Mouse (Mus musculus) liver, embryonic 16.5 days (tissue): ENCODE measurements around the gene Rpl13. TPM values are rescaled to one million over a fixed set of nuclear protein-coding genes. Genes with fewer than 3 reads are reported as not detected.

Experiments
- ATAC-seq: fragments of 200-750 bp; cut with Nextera tagmentation; 2 replicates; pipeline ENCODE4 v1.8.0; 2017; ENCODE audit warnings: low read depth, mild to moderate bottlenecking, moderate number of reproducible peaks, moderate library complexity
- H3K27ac ChIP-seq: fragments of 300-500 bp; sonication (generic); 2 replicates; pipeline ENCODE4 v1.5.1; 2014; ENCODE audit warnings: mild to moderate bottlenecking, low read length
- H3K27me3 ChIP-seq: fragments of 300-500 bp; sonication (generic); 2 replicates; pipeline ENCODE4 v1.6.1; 2014; ENCODE audit warnings: low read depth, low read length, mixed read lengths; ENCODE audit not compliant: control insufficient read depth, insufficient read depth
- H3K36me3 ChIP-seq: fragments of 300-500 bp; sonication (generic); 2 replicates; pipeline ENCODE4 v1.6.1; 2014; ENCODE audit warnings: mild to moderate bottlenecking; ENCODE audit not compliant: control insufficient read depth, insufficient read depth
- H3K4me1 ChIP-seq: fragments of 300-500 bp; sonication (generic); 2 replicates; pipeline ENCODE4 v1.6.1; 2014; ENCODE audit warnings: low read depth, low read length, mixed read lengths; ENCODE audit not compliant: control insufficient read depth
- H3K4me2 ChIP-seq: fragments of 300-500 bp; sonication (generic); 2 replicates; pipeline ENCODE4 v1.6.1; 2014; ENCODE audit warnings: low read depth, low read length, mixed read lengths
- H3K4me3 ChIP-seq: fragments of 300-500 bp; sonication (generic); 2 replicates; pipeline ENCODE4 v1.5.1; 2014; ENCODE audit warnings: low read depth, mild to moderate bottlenecking, low read length
- H3K9ac ChIP-seq: fragments of 300-500 bp; sonication (generic); 2 replicates; pipeline ENCODE4 v1.6.1; 2014; ENCODE audit warnings: low read depth, low read length
- H3K9me3 ChIP-seq: fragments of 300-500 bp; sonication (generic); replicated peaks from 2 replicates; pipeline ENCODE4 v1.6.1; 2016; ENCODE audit warnings: low read length; ENCODE audit not compliant: control insufficient read depth
- WGBS: fragments of 180-500 bp; shearing (Covaris S2); extraction: QIAGEN DNeasy Blood & Tissue Kit; methylation state at CpG from one replicate; pipeline ENCODE4 v1.1.7; 2014; ENCODE audit not compliant: insufficient replicate concordance; 5-methylcytosine and 5-hydroxymethylcytosine counted together
- polyA plus RNA-seq: library from polyadenylated mRNA; unstranded; fragments of >200 nt; fragmentation: Nextera tagmentation; extraction: Ambion mirVana; gene quantifications from 2 replicates; pipeline ENCODE4 v1.2.1, GENCODE M21; 2015

Rpl13 gene
- polyA plus RNA-seq, 1 experiment from 2014 or later = 732 TPM

- peak overlapping the region; percentile 13; the same call in 1 of the 2 replicates for H3K27ac ChIP-seq
- 72% methylated on average over 6 of the region's 6 CpGs for WGBS
- peak overlapping the region; percentile 83 for H3K4me3 ChIP-seq
- H3K4me2 ChIP-seq = peak overlapping the region; percentile 83
- peak overlapping the region; percentile 79 for H3K9ac ChIP-seq
- H3K9me3 ChIP-seq = no peaks in the 10 kb centered on the region
- no peak for ATAC-seq
- H3K4me1 ChIP-seq = peaks cover 12% of the 10 kb centered on the region
- H3K36me3 ChIP-seq = peaks cover 21% of the 10 kb centered on the region
- H3K27me3 ChIP-seq = no peaks in the 10 kb centered on the region
Measured at GRCm38 (mm10) chr8:123104046-123104767, 2.1 kb downstream of the Rpl13 start.

DNA sequence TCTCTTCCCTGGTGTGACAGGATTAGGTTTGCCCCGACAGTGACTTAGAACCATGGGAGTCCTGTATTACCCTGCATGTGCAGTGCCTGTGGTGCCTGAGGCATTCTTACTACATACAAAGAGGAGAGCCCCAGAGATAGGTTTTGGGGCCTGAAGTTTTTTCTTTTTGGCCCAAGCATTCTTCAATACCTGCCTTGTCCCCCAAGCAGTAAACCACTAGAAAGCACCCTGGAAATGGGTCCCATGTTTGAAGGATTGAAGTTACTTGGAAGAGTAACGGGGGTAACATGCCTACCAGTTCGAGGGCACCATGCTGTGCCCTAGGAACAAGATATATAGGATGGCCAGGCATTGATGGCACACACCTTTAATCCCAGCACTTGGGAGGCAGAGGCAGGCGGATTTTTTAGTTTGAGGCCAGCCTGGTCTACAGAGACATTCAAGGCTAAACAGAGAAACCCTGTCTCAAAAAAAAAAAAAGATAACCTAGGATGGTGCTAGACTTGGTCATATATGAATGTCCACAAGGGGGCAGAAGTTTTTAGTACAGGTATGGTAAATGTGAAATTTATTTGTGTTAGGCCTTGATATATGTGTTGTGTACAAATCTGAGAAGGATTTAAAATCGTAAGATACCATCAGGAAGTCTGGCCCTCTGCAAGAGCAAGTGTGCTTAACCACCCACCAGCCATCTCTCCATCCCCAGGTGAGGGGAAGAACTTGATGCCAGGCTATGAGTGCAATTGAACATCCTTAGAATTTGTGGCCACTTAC is 3.6 kb downstream of the Rpl13 start:
- Histone ChIP-seq H3K27ac (no peak overlapping the region), H3K4me2 (no peak overlapping the region), H3K9me3 (no peaks in the 10 kb centered on the region), H3K4me3 (no peak overlapping the region), H3K9ac (no peak overlapping the region), H3K4me1 (peaks cover 13% of the 10 kb centered on the region), H3K27me3 (no peaks in the 10 kb centered on the region), H3K36me3 (peaks cover 21% of the 10 kb centered on the region)
- 50% methylated on average over 5 of the region's 5 CpGs for WGBS
- no peak for ATAC-seq

- Histone ChIP-seq H3K4me2 (no peak overlapping the region), H3K9me3 (no peaks in the 10 kb centered on the region), H3K4me1 (peaks cover 13% of the 10 kb centered on the region), H3K27ac (no peak overlapping the region), H3K4me3 (no peak overlapping the region), H3K9ac (no peak overlapping the region), H3K36me3 (peaks cover 21% of the 10 kb centered on the region), H3K27me3 (no peaks in the 10 kb centered on the region)
- WGBS = 32% methylated on average over 2 of the region's 2 CpGs
- no peak for ATAC-seq
Measured at GRCm38 (mm10) chr8:123106531-123106930, 4.4 kb downstream of the Rpl13 start.

GRCm38 (mm10) chr8:123108010-123108409 is 5.9 kb downstream of the Rpl13 start:
- WGBS = 48% methylated on average over 1 of the region's 1 CpGs
- Histone ChIP-seq H3K27ac (no peak overlapping the region), H3K4me2 (no peak overlapping the region), H3K4me3 (no peak overlapping the region), H3K27me3 (no peaks in the 10 kb centered on the region), H3K9me3 (no peaks in the 10 kb centered on the region), H3K9ac (no peak overlapping the region), H3K4me1 (peaks cover 11% of the 10 kb centered on the region), H3K36me3 (peaks cover 21% of the 10 kb centered on the region)
- no peak for ATAC-seq

DNA sequence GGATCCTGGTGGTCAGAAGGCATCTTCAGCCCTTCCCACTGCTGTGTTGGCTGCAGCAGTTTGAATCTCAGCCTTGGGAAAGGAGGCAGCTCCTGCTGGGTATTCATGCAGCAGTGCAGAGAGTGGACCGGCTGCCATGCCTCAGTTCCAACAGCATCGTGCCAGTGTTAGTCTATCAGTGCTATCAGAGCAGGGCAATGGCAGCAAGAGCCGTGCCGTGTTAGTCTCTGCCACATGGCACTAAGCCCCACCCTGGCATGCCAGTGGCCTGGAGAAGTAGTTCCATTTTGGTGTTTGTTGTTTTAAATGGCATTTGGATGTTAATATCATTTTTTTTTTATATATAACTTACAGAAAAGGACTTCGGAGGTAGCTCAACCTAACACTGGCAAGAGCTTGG is 6.8 kb downstream of the Rpl13 start:
- H3K4me3 ChIP-seq = no peak overlapping the region
- peaks cover 13% of the 10 kb centered on the region for H3K36me3 ChIP-seq
- peaks cover 6% of the 10 kb centered on the region for H3K4me1 ChIP-seq
- H3K9ac ChIP-seq = no peak overlapping the region
- ATAC-seq = no peak
- H3K4me2 ChIP-seq = no peak overlapping the region
- WGBS = 62% methylated on average over 5 of the region's 5 CpGs
- H3K27ac ChIP-seq = no peak overlapping the region
- H3K9me3 ChIP-seq = no peaks in the 10 kb centered on the region
- H3K27me3 ChIP-seq = no peaks in the 10 kb centered on the region

DNA sequence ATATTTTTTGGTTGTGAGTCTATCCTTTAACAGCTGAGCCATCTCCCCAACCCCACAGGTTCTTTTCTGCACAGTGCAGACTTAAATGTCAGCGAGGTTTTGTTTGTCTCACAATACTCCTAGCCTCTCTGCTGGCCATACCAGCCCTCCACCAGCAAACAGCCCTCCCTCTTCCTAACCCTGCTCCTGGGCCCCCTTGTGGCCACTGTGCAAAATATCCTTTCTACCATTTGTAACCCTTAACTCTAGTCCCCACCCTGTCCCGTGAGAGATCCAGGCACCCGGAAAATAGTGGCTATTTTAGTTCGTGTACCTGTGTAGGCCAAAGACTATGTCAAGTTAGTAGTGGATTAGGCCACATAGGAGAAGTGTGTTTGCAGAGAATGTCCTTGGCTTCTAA is 8.5 kb downstream of the Rpl13 start:
- whole genome bisulfite sequencing = 4% methylated on average over 4 of the region's 4 CpGs
- no peaks in the 10 kb centered on the region for H3K36me3 ChIP-seq
- ATAC-seq = peak; percentile 65

DNA sequence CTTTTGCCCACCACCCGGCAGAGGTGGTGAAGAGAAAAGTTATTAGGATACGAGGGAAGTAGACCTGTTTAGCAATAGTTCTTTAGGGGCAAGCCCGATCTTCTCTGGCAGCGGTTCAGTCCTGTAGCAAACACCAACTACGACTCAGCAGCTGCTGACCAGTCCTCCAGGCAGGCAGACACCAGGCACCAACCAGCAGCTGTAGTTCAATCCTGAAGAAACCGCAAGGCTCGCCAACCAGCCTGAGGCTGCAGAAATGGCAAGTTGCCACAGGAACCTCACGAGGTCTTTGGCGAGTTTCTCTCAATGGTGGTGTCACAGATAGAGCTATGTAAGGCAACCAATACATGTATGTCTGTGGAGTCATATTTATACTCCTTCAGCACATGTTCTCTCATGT is 10.7 kb downstream of the Rpl13 start:
- H3K9me3 ChIP-seq = no peaks in the 10 kb centered on the region
- no peak overlapping the region for H3K4me2 ChIP-seq
- H3K27ac ChIP-seq = no peak overlapping the region
- peaks cover 23% of the 10 kb centered on the region for H3K27me3 ChIP-seq
- no peak overlapping the region for H3K9ac ChIP-seq
- H3K4me3 ChIP-seq = no peak overlapping the region
- peaks cover 21% of the 10 kb centered on the region for H3K4me1 ChIP-seq
- no peaks in the 10 kb centered on the region for H3K36me3 ChIP-seq
- WGBS = 64% methylated on average over 9 of the region's 9 CpGs
- ATAC-seq = no peak

More for the DNA sequence above, 8.5 kb downstream of the Rpl13 start:
- peaks cover under 1% of the 10 kb centered on the region; the same call in 1 of the 2 replicates for H3K27me3 ChIP-seq
- H3K9ac ChIP-seq = no peak overlapping the region
- peaks cover 6% of the 10 kb centered on the region; the same call in 1 of the 2 replicates for H3K4me1 ChIP-seq
- H3K4me3 ChIP-seq = no peak overlapping the region
- H3K9me3 ChIP-seq = no peaks in the 10 kb centered on the region
- H3K27ac ChIP-seq = no peak overlapping the region
- no peak overlapping the region for H3K4me2 ChIP-seq

DNA sequence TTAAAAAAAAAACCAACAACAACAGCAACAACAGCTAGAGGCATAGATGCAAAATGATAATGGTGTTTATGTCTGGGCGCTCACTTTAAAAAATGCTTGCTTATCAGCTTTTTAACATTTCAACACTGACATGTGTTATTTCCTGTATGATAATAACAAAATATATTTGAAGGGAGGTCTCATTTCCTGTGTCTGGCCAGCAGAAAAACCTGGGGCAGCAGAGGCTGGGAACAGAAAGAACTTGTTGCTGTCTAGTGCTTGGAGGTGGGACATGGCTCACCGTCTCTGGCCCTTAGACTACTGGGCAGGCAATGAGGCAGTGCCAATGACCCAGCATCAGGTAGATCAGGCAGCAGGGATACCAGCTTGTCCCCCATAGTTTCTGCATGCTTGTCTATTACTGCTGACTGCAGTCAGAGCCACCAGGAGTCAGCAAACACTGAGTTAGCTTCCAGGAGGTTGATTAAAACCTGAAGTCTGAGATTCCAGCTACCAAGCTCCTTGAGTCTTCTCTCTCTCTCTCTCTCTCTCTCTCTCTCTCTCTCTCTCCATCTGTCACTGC is 11.8 kb downstream of the Rpl13 start:
- no peak overlapping the region for H3K9ac ChIP-seq
- ATAC-seq = no peak
- H3K4me1 ChIP-seq = peaks cover 24% of the 10 kb centered on the region
- peaks cover 33% of the 10 kb centered on the region for H3K27me3 ChIP-seq
- WGBS = 20% methylated on average over 2 of the region's 2 CpGs
- H3K36me3 ChIP-seq = no peaks in the 10 kb centered on the region
- no peaks in the 10 kb centered on the region for H3K9me3 ChIP-seq
- H3K4me2 ChIP-seq = no peak overlapping the region
- no peak overlapping the region for H3K27ac ChIP-seq
- no peak overlapping the region for H3K4me3 ChIP-seq

DNA sequence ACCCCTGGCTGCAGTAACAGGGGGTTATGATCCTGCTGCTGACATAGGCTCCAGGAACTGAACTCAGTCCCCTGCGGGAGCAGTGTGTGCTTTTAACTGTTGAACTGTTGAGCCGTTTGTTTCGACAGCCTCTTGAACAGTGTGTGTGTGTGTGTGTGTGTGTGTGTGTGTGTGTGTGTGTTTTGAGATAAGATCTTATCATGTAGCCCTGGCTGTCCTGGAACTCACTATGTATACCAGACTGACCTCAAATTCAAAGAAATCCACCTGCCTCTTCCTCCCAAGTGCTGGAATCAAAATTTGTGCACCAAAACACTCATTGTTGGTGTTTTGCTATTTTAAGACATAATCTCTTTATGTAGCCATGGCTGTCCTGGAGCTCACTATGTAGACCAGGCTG is 12.5 kb downstream of the Rpl13 start:
- no peak overlapping the region for H3K9ac ChIP-seq
- no peak overlapping the region for H3K4me2 ChIP-seq
- peaks cover 24% of the 10 kb centered on the region for H3K4me1 ChIP-seq
- no peaks in the 10 kb centered on the region for H3K9me3 ChIP-seq
- 10% methylated on average over 3 of the region's 3 CpGs for WGBS
- no peak overlapping the region for H3K27ac ChIP-seq
- H3K36me3 ChIP-seq = no peaks in the 10 kb centered on the region
- no peak overlapping the region for H3K4me3 ChIP-seq
- H3K27me3 ChIP-seq = peaks cover 33% of the 10 kb centered on the region
- no peak for ATAC-seq
